ENCODE assay signal across 15 mouse cellular contexts in the genomic region with DNA sequence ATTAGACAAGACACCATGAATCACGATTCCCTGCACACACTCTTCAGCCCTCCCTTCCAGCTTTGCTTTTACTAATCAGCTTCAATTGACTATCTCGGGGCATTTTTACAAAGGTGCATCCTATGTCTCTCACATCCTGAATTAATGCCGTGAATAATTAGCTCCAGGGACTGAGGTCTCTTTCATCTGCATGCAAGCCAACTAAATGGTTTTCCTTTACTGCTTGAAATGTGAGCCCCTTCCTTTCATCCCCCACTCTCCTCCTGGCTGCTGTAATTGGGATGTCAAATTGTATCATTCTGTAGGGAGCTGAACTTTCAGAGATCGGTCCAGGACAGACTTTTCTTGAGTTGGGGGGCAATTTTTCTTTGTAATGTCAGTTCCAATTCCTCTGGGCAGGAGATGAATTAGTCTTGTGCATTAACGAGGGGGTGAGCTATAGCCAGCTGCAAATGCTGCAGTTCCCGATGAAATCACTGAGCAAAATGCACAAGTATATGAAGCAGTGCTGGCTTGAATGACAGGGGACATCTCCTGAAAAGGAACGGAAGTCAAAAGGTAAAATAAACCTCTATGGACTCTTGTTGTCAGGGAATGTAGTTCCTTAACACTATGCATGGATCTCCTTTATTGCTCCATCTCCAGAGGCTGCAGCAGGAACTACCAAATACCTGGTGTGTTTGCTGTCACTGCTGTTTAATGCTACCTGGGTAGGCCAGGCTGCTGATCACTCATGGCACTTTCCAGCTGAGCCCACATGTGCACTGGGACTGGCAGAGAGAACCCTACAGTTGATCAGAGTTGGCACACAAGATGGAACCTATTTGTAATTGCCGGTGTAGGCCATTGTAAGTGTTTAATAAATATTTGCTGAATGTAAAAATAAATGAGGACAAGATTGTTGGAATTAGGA.
DNase-seq lines count a peak whose midpoint lies in the region; ATAC-seq and TF ChIP-seq lines count a peak whose summit lies in the region.
"Had no signal": no experiment of that assay in that cellular context is flagged by ENCODE, and none has a peak within 500 bp of the region (broad histone marks: within the 10 kb centered on the region; RNA-seq: fewer than 3 reads in every experiment).

No protein-coding gene starts in this region.

- no peaks in the 10 kb centered on the region for H3K36me3 ChIP-seq in embryonic facial prominence, embryonic 12.5 days
- no peaks in the 10 kb centered on the region for H3K36me3 ChIP-seq in hindbrain, embryonic 13.5 days
- H3K36me3 ChIP-seq in midbrain, postnatal 0 days (ENCODE audit: insufficient read depth, low read length), result no peaks in the 10 kb centered on the region
- H3K36me3 ChIP-seq in stomach, postnatal 0 days (ENCODE audit: control insufficient read depth, insufficient read depth, low read length), result no peaks in the 10 kb centered on the region
- no peaks in the 10 kb centered on the region for H3K36me3 ChIP-seq in heart, embryonic 12.5 days
- H3K36me3 ChIP-seq: heart, embryonic 15.5 days had no signal

- no peak overlapping the region for H3K27ac ChIP-seq in embryonic facial prominence, embryonic 12.5 days
- peak overlapping the region; percentile 64 for H3K27ac ChIP-seq in hindbrain, embryonic 13.5 days
- H3K27ac ChIP-seq in midbrain, postnatal 0 days (ENCODE audit: low read depth, low read length), result no peak overlapping the region
- H3K27ac ChIP-seq in stomach, postnatal 0 days (replicated peaks), result no peak overlapping the region
- H3K27ac ChIP-seq in heart, embryonic 12.5 days (ENCODE audit: poor library complexity, severe bottlenecking), result no peak overlapping the region
- H3K27ac ChIP-seq: heart, embryonic 15.5 days had no signal

- H3K9ac ChIP-seq in embryonic facial prominence, embryonic 12.5 days, result no peak overlapping the region
- no peak overlapping the region for H3K9ac ChIP-seq in hindbrain, embryonic 13.5 days
- H3K9ac ChIP-seq in midbrain, postnatal 0 days (replicated peaks; ENCODE audit: low read length, poor library complexity, severe bottlenecking), result no peak overlapping the region
- H3K9ac ChIP-seq in stomach, postnatal 0 days (ENCODE audit: low read length), result no peak overlapping the region
- H3K9ac ChIP-seq in heart, embryonic 12.5 days, result no peak overlapping the region
- H3K9ac ChIP-seq: heart, embryonic 15.5 days had no signal

- ATAC-seq in embryonic facial prominence, embryonic 12.5 days (ENCODE audit: insufficient number of reproducible peaks, insufficient read depth, low FRiP score, low TSS enrichment), result peak; percentile 81
- ATAC-seq in hindbrain, embryonic 13.5 days (ENCODE audit: low FRiP score), result peak; percentile 52
- ATAC-seq in midbrain, postnatal 0 days (ENCODE audit: low FRiP score), result no peak
- no peak for ATAC-seq in stomach, postnatal 0 days (ENCODE audit: low FRiP score, low TSS enrichment)
- no peak for ATAC-seq in heart, embryonic 12.5 days (ENCODE audit: insufficient number of reproducible peaks, low FRiP score)
- ATAC-seq: activated CD4-positive, CD25-positive, alpha-beta regulatory T cell, adult 4 months had no signal

- TF ChIP-seq EP300 in stomach, postnatal 0 days (optimal IDR thresholded peaks at IDR 0.05), result no peak

- H3K9me3 ChIP-seq in embryonic facial prominence, embryonic 12.5 days, result no peaks in the 10 kb centered on the region
- H3K9me3 ChIP-seq in hindbrain, embryonic 13.5 days, result no peaks in the 10 kb centered on the region
- H3K9me3 ChIP-seq in midbrain, postnatal 0 days (ENCODE audit: low read length), result no peaks in the 10 kb centered on the region
- no peaks in the 10 kb centered on the region for H3K9me3 ChIP-seq in stomach, postnatal 0 days (ENCODE audit: control insufficient read depth, low read length)
- no peaks in the 10 kb centered on the region for H3K9me3 ChIP-seq in heart, embryonic 12.5 days (replicated peaks)
- H3K9me3 ChIP-seq: heart, embryonic 15.5 days had no signal

- peak; percentile 37 for DNase-seq in embryo, embryonic 11 days
- DNase-seq in midbrain, postnatal 0 days (ENCODE audit: low spot score), result peak; percentile 22
- DNase-seq in layer of hippocampus, adult 9-11 months, result no peak
- DNase-seq in adrenal gland, postnatal 14 days, result no peak
- no peak for DNase-seq in stomach, postnatal 0 days (ENCODE audit: low spot score)
- DNase-seq: cerebellum, adult 11 months; kidney, postnatal 10 days; layer of hippocampus, postnatal 36 days; lung, postnatal 36 days; right cerebral cortex, postnatal 14 days had no signal

- no peak overlapping the region for H3K4me3 ChIP-seq in embryonic facial prominence, embryonic 12.5 days
- no peak overlapping the region for H3K4me3 ChIP-seq in hindbrain, embryonic 13.5 days
- H3K4me3 ChIP-seq in midbrain, postnatal 0 days (ENCODE audit: low read depth, low read length), result no peak overlapping the region
- H3K4me3 ChIP-seq in stomach, postnatal 0 days (ENCODE audit: low read depth, low read length), result no peak overlapping the region
- H3K4me3 ChIP-seq in heart, embryonic 12.5 days, result no peak overlapping the region
- H3K4me3 ChIP-seq: heart, embryonic 15.5 days had no signal

- no peak for TF ChIP-seq CTCF in midbrain, postnatal 0 days (IDR thresholded peaks at IDR 0.05)
- TF ChIP-seq CTCF in stomach, postnatal 0 days (IDR thresholded peaks at IDR 0.05; ENCODE audit: low read depth), result no peak

- H3K27me3 ChIP-seq in embryonic facial prominence, embryonic 12.5 days, result no peaks in the 10 kb centered on the region
- no peaks in the 10 kb centered on the region for H3K27me3 ChIP-seq in hindbrain, embryonic 13.5 days
- no peaks in the 10 kb centered on the region for H3K27me3 ChIP-seq in midbrain, postnatal 0 days (ENCODE audit: insufficient read depth, low read length)
- H3K27me3 ChIP-seq in stomach, postnatal 0 days (ENCODE audit: control insufficient read depth, insufficient read depth, low read length), result no peaks in the 10 kb centered on the region
- no peaks in the 10 kb centered on the region for H3K27me3 ChIP-seq in heart, embryonic 12.5 days (replicated peaks)
- H3K27me3 ChIP-seq: heart, embryonic 15.5 days had no signal

- 10% methylated on average over 8 of the region's 8 CpGs for WGBS in embryonic facial prominence, embryonic 12.5 days
- 22% methylated on average over 8 of the region's 8 CpGs for WGBS in hindbrain, embryonic 13.5 days
- 15% methylated on average over 8 of the region's 8 CpGs for WGBS in midbrain, postnatal 0 days
- WGBS in stomach, postnatal 0 days, result 42% methylated on average over 8 of the region's 8 CpGs
- 43% methylated on average over 8 of the region's 8 CpGs for whole genome bisulfite sequencing in heart, embryonic 12.5 days

- 0 out of 2 replicates have a peak overlapping the region, but pooled peaks have one; percentile 2 for H3K4me2 ChIP-seq in embryonic facial prominence, embryonic 12.5 days (replicated peaks)
- peak overlapping the region; percentile 4 for H3K4me2 ChIP-seq in hindbrain, embryonic 13.5 days
- H3K4me2 ChIP-seq in midbrain, postnatal 0 days (ENCODE audit: low read depth, low read length, poor library complexity, severe bottlenecking), result 0 out of 2 replicates have a peak overlapping the region, but pooled peaks have one; percentile 6
- H3K4me2 ChIP-seq in stomach, postnatal 0 days (replicated peaks; ENCODE audit: low read depth), result no peak overlapping the region
- no peak overlapping the region for H3K4me2 ChIP-seq in heart, embryonic 12.5 days
- H3K4me2 ChIP-seq: heart, embryonic 15.5 days had no signal

- H3K4me1 ChIP-seq in embryonic facial prominence, embryonic 12.5 days, result peaks cover 8% of the 10 kb centered on the region; the same call in 1 of the 2 replicates
- H3K4me1 ChIP-seq in hindbrain, embryonic 13.5 days (replicated peaks), result peaks cover 15% of the 10 kb centered on the region
- no peaks in the 10 kb centered on the region; the same call in 1 of the 2 replicates for H3K4me1 ChIP-seq in midbrain, postnatal 0 days (ENCODE audit: insufficient read depth, low read length)
- no peaks in the 10 kb centered on the region for H3K4me1 ChIP-seq in stomach, postnatal 0 days (replicated peaks; ENCODE audit: control insufficient read depth, insufficient read depth)
- H3K4me1 ChIP-seq in heart, embryonic 12.5 days (replicated peaks), result no peaks in the 10 kb centered on the region
- H3K4me1 ChIP-seq: heart, embryonic 15.5 days had no signal

Comparison
In these comparisons a context has a peak if more than half of its experiments do, and no peak if none do; other contexts are left out.
1. DNase-seq: peak in embryo, embryonic 11 days (single experiment) and midbrain, postnatal 0 days (single experiment); none in layer of hippocampus, adult 9-11 months (single experiment), adrenal gland, postnatal 14 days (single experiment) and stomach, postnatal 0 days (single experiment).
2. ATAC-seq: peak in embryonic facial prominence, embryonic 12.5 days (single experiment) and hindbrain, embryonic 13.5 days (single experiment); none in midbrain, postnatal 0 days (single experiment), stomach, postnatal 0 days (single experiment) and heart, embryonic 12.5 days (single experiment).
3. H3K4me2 ChIP-seq: peak in embryonic facial prominence, embryonic 12.5 days (single experiment), hindbrain, embryonic 13.5 days (single experiment) and midbrain, postnatal 0 days (single experiment); none in stomach, postnatal 0 days (single experiment) and heart, embryonic 12.5 days (single experiment).